Mouse (Mus musculus) spleen, adult 2 months (tissue): Measurements from ENCODE around the gene Otop3. TPM values are rescaled to one million over a fixed set of nuclear protein-coding genes. Genes with fewer than 3 reads are reported as not detected.
A peak's percentile ranks its signal among the peaks of the same experiment; 100 is the strongest.

Experiments used
- DNase-seq, 2 experiments: peaks; one replicate each; pipeline versions ENCODE4 v3.0.0 to v3.0.0-alpha.2; 2012 to 2021; ENCODE audit warnings: low spot score in 2 of 2, low read depth in 1 of 2
- H3K27ac ChIP-seq: fragments of 200-500 bp; 2 replicates; pipeline ENCODE4 v1.5.1; 2012; ENCODE audit warnings: low read length, inconsistent platforms; ENCODE audit not compliant: insufficient read depth
- H3K27me3 ChIP-seq: fragments of 200-500 bp; 2 replicates; pipeline ENCODE4 v1.6.1; 2012; ENCODE audit warnings: mild to moderate bottlenecking, moderate library complexity, low read length, inconsistent platforms; ENCODE audit not compliant: control insufficient read depth, insufficient read depth
- H3K36me3 ChIP-seq: fragments of 200-500 bp; 2 replicates; pipeline ENCODE4 v1.6.1; 2012; ENCODE audit warnings: mild to moderate bottlenecking, low read length, inconsistent platforms; ENCODE audit not compliant: control insufficient read depth, insufficient read depth
- H3K4me1 ChIP-seq: fragments of 200-500 bp; 2 replicates; pipeline ENCODE4 v1.6.1; 2011; ENCODE audit warnings: inconsistent platforms; ENCODE audit not compliant: control insufficient read depth, insufficient read depth, insufficient read length
- H3K4me3 ChIP-seq: fragments of 200-500 bp; 2 replicates; pipeline ENCODE4 v1.5.1; 2011; ENCODE audit warnings: mild to moderate bottlenecking, inconsistent platforms; ENCODE audit not compliant: insufficient read depth, insufficient read length; ENCODE audit errors: extremely low read depth
- CTCF ChIP-seq: fragments of 200-500 bp; IDR thresholded peaks from 2 replicates; pipeline ENCODE4 v1.5.1; 2011; ENCODE audit warnings: mild to moderate bottlenecking, inconsistent platforms; ENCODE audit not compliant: insufficient read depth, insufficient read length, insufficient replicate concordance; ENCODE audit errors: extremely low read depth
- POLR2A ChIP-seq: fragments of 200-500 bp; IDR thresholded peaks from 2 replicates; pipeline ENCODE4 v1.6.1; 2011; ENCODE audit warnings: low read depth, low read length, inconsistent platforms
- WGBS: fragments of 180-500 bp; shearing (Covaris S2); methylation state at CpG from one replicate; pipeline ENCODE4 v1.1.7; 2018; 5-methylcytosine and 5-hydroxymethylcytosine counted together
- polyA plus RNA-seq: library from polyadenylated mRNA; depleted of rRNA; stranded (reverse); fragments of >200 nt; gene quantifications from 2 replicates; pipeline ENCODE4 v1.2.3, GENCODE M21; 2012

The Otop3 gene
- polyA plus RNA-seq, 1 experiment = not detected

- no peak for TF ChIP-seq CTCF
- TF ChIP-seq POLR2A = no peak
- H3K27ac ChIP-seq = no peak overlapping the region
- no peak overlapping the region for H3K4me3 ChIP-seq
- 89% methylated on average over 6 of the region's 6 CpGs for WGBS
- no peaks in the 10 kb centered on the region for H3K27me3 ChIP-seq
- H3K4me1 ChIP-seq = no peaks in the 10 kb centered on the region
- DNase-seq = no peak
- H3K36me3 ChIP-seq = no peaks in the 10 kb centered on the region
These were observed 43.6 kb upstream of the Otop3 start for GRCm38 (mm10) chr11:115290919-115291318.

- 89% methylated on average over 10 of the region's 10 CpGs for WGBS
- no peak for DNase-seq
- TF ChIP-seq CTCF = no peak
- TF ChIP-seq POLR2A = no peak
- no peaks in the 10 kb centered on the region for H3K4me1 ChIP-seq
- H3K36me3 ChIP-seq = no peaks in the 10 kb centered on the region
- H3K27ac ChIP-seq = no peak overlapping the region
- H3K27me3 ChIP-seq = no peaks in the 10 kb centered on the region
- no peak overlapping the region for H3K4me3 ChIP-seq
These were observed 43.0 kb upstream of the Otop3 start for GRCm38 (mm10) chr11:115291503-115291902.

GRCm38 (mm10) chr11:115292631-115293375, 41.7 kb upstream of the Otop3 start:
- no peak overlapping the region for H3K27ac ChIP-seq
- no peaks in the 10 kb centered on the region for H3K27me3 ChIP-seq
- TF ChIP-seq POLR2A = no peak
- TF ChIP-seq CTCF = no peak
- 84% methylated on average over 14 of the region's 14 CpGs for WGBS
- DNase-seq = no peak
- no peaks in the 10 kb centered on the region for H3K36me3 ChIP-seq
- no peaks in the 10 kb centered on the region for H3K4me1 ChIP-seq
- no peak overlapping the region for H3K4me3 ChIP-seq

GRCm38 (mm10) chr11:115295939-115296338, 38.6 kb upstream of the Otop3 start:
- H3K27ac ChIP-seq = no peak overlapping the region
- no peaks in the 10 kb centered on the region for H3K27me3 ChIP-seq
- no peak overlapping the region for H3K4me3 ChIP-seq
- 90% methylated on average over 11 of the region's 11 CpGs for WGBS
- DNase-seq = no peak
- no peak for TF ChIP-seq CTCF
- no peak for TF ChIP-seq POLR2A
- no peaks in the 10 kb centered on the region for H3K4me1 ChIP-seq
- no peaks in the 10 kb centered on the region for H3K36me3 ChIP-seq

- no peaks in the 10 kb centered on the region for H3K4me1 ChIP-seq
- WGBS = 64% methylated on average over 21 of the region's 21 CpGs
- H3K27ac ChIP-seq = no peak overlapping the region
- no peak for DNase-seq
- H3K36me3 ChIP-seq = no peaks in the 10 kb centered on the region
- TF ChIP-seq POLR2A = no peak
- TF ChIP-seq CTCF = no peak
- peak overlapping the region; percentile 37; the same call in 1 of the 2 replicates for H3K4me3 ChIP-seq
- no peaks in the 10 kb centered on the region for H3K27me3 ChIP-seq
These were observed 37.9 kb upstream of the Otop3 start for GRCm38 (mm10) chr11:115296471-115297210.

DNA sequence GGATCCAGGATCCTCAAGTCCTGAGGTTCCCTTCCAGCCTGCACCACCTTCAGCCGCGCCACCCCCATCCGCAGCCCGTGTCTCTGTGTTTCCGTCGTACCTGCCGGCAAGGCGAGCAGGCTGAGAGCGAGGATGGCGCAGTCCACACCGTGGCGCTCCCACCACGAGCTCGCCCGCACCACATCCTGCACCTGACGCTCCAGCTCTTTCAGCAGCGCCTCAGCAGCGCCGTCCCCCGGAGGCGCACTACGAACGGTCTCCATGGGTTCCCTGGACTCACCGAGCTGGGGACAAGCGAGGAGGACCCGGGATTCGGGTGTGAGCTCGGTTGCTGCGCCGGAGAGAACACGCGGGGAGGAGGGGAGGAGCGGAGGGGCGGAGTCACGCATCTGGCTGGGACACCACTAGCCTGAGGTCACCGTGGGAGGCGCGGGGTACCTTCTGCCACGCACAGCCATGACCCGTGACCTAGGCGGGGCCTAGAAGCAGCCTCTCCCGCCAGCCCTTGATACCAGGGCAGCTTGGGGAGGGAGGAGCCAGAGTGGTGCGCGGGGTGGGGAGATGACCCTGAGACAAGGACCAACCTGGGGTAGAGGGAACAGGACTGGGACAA, 37.2 kb upstream of the Otop3 start, which contains the start of gene Fads6:
TSS of gene Fads6 (minus strand) at position 450 of the 613 bp plus-strand sequence.
- peak; percentile 22 to 27 for DNase-seq
- peak; percentile 16; the same call in 1 of the 2 replicates for TF ChIP-seq CTCF
- TF ChIP-seq POLR2A = no peak
- Histone ChIP-seq H3K4me3 (peak within 1 kb of the TSS; percentile 37; the same call in 1 of the 2 replicates), H3K4me1 (no peaks in the 10 kb centered on the region), H3K36me3 (no peaks in the 10 kb centered on the region), H3K27me3 (no peaks in the 10 kb centered on the region), H3K27ac (no peak within 1 kb of the TSS)
- 2% methylated on average over 44 of the region's 44 CpGs for WGBS

GRCm38 (mm10) chr11:115298160-115298559, 36.4 kb upstream of the Otop3 start:
- TF ChIP-seq POLR2A (no peak), CTCF (no peak)
- no peak for DNase-seq
- Histone ChIP-seq H3K4me3 (no peak overlapping the region), H3K27me3 (no peaks in the 10 kb centered on the region), H3K27ac (no peak overlapping the region), H3K36me3 (no peaks in the 10 kb centered on the region), H3K4me1 (no peaks in the 10 kb centered on the region)
- 57% methylated on average over 8 of the region's 8 CpGs for WGBS
